Comparison of ENCODE assay signal across 10 mouse cellular contexts in genomic region chr11:77743966-77744365, GRCm38 (mm10). TPM values are rescaled to one million over a fixed set of nuclear protein-coding genes. Genes with fewer than 3 reads are reported as not detected.
A peak's percentile ranks its signal among the peaks of the same experiment; 100 is the strongest.
DNase-seq lines count a peak whose midpoint lies in the region; ATAC-seq and TF ChIP-seq lines count a peak whose summit lies in the region.
"Had no signal": no experiment of that assay in that cellular context is flagged by ENCODE, and none has a peak within 500 bp of the region (broad histone marks: within the 10 kb centered on the region; RNA-seq: fewer than 3 reads in every experiment).

No protein-coding gene starts in this region.

- no peaks in the 10 kb centered on the region for H3K4me1 ChIP-seq in heart, adult 2 months (ENCODE audit: control insufficient read depth, insufficient read depth, low read length)
- H3K4me1 ChIP-seq in heart, embryonic 11.5 days (ENCODE audit: control insufficient read depth, insufficient read depth, low read length): no peaks in the 10 kb centered on the region
- no peaks in the 10 kb centered on the region for H3K4me1 ChIP-seq in kidney, postnatal 0 days (replicated peaks; ENCODE audit: insufficient read depth, low read length)

- no peak overlapping the region for H3K27ac ChIP-seq in heart, adult 2 months
- no peak overlapping the region for H3K27ac ChIP-seq in heart, embryonic 11.5 days (ENCODE audit: low read depth, low read length)
- H3K27ac ChIP-seq in kidney, postnatal 0 days: no peak overlapping the region

- H3K4me2 ChIP-seq in heart, embryonic 11.5 days: no peak overlapping the region
- no peak overlapping the region for H3K4me2 ChIP-seq in kidney, postnatal 0 days (ENCODE audit: low read length)

- TF ChIP-seq EP300 in heart, adult 2 months (IDR thresholded peaks at IDR 0.05; ENCODE audit: insufficient read depth, low read depth, low read length): no peak

- H3K79me2 ChIP-seq in heart, adult 2 months (replicated peaks; ENCODE audit: control insufficient read depth, insufficient read depth, low read length): no peaks in the 10 kb centered on the region

- ATAC-seq in heart, embryonic 11.5 days (replicated peaks; ENCODE audit: insufficient number of reproducible peaks, low FRiP score, low TSS enrichment): no peak
- ATAC-seq in kidney, postnatal 0 days (replicated peaks; ENCODE audit: low FRiP score, low read depth): no peak

- no peak for TF ChIP-seq POLR2A in heart, adult 2 months (IDR thresholded peaks at IDR 0.05; ENCODE audit: insufficient read depth, low read depth, low read length)

- peak; percentile 14 to 40 for DNase-seq in heart, adult 2 months
- peak; percentile 47 to 54 for DNase-seq in B cell, adult 2 months
- DNase-seq in adrenal gland, postnatal 25 days: peak; percentile 62
- DNase-seq in kidney, postnatal 0 days (ENCODE audit: low spot score): peak; percentile 10
- DNase-seq in testis, postnatal 10 days (ENCODE audit: low spot score): peak; percentile 65
- no peak for DNase-seq in layer of hippocampus, postnatal 14 days (ENCODE audit: low spot score in 2 of 2)
- no peak for DNase-seq in left cerebral cortex, postnatal 14 days (ENCODE audit: low spot score in 2 of 2)

- H3K9ac ChIP-seq in heart, adult 2 months (ENCODE audit: low read depth, low read length): no peak overlapping the region
- no peak overlapping the region for H3K9ac ChIP-seq in heart, embryonic 11.5 days (ENCODE audit: low read depth, low read length)
- no peak overlapping the region for H3K9ac ChIP-seq in kidney, postnatal 0 days (ENCODE audit: low read depth, low read length)

- H3K27me3 ChIP-seq in heart, adult 2 months (ENCODE audit: control insufficient read depth, insufficient read depth, low read length): no peaks in the 10 kb centered on the region
- no peaks in the 10 kb centered on the region for H3K27me3 ChIP-seq in heart, embryonic 11.5 days (ENCODE audit: control insufficient read depth, insufficient read depth, low read length)
- no peaks in the 10 kb centered on the region for H3K27me3 ChIP-seq in kidney, postnatal 0 days (ENCODE audit: insufficient read depth, low read length)

- intact Hi-C loops in heart, adult 2 months (cut with DNase I): loop anchor here (10.0 kb wide), 1 partner anchor 221 kb away; no protein-coding TSS in a partner anchor
- intact Hi-C loops in left cerebral cortex, postnatal 14 days (cut with DNase I): no loop called here

- 29% methylated on average over 6 of the region's 6 CpGs for WGBS in heart, adult 2 months
- WGBS in heart, embryonic 11.5 days (ENCODE audit: insufficient replicate concordance): 38% methylated on average over 6 of the region's 6 CpGs
- 31% methylated on average over 6 of the region's 6 CpGs for WGBS in kidney, postnatal 0 days

- peak; percentile 73 for TF ChIP-seq CTCF in heart, adult 2 months (IDR thresholded peaks at IDR 0.05)
- peak; percentile 58; the same call in 1 of the 2 replicates for TF ChIP-seq CTCF in kidney, postnatal 0 days (IDR thresholded peaks at IDR 0.05; ENCODE audit: low read depth)

- H3K4me3 ChIP-seq in heart, adult 2 months: no peak overlapping the region
- no peak overlapping the region for H3K4me3 ChIP-seq in heart, embryonic 11.5 days (ENCODE audit: low read depth, low read length)
- H3K4me3 ChIP-seq in kidney, postnatal 0 days (replicated peaks; ENCODE audit: low read depth, low read length): no peak overlapping the region
- H3K4me3 ChIP-seq: myocyte had no signal

- no peaks in the 10 kb centered on the region for H3K9me3 ChIP-seq in heart, embryonic 11.5 days (replicated peaks; ENCODE audit: control insufficient read depth, low read length)
- H3K9me3 ChIP-seq in kidney, postnatal 0 days (replicated peaks; ENCODE audit: low read length): no peaks in the 10 kb centered on the region

- no peaks in the 10 kb centered on the region for H3K36me3 ChIP-seq in heart, adult 2 months (ENCODE audit: control insufficient read depth, insufficient read depth, low read length)
- no peaks in the 10 kb centered on the region for H3K36me3 ChIP-seq in heart, embryonic 11.5 days (ENCODE audit: control insufficient read depth, insufficient read depth, low read length)
- H3K36me3 ChIP-seq in kidney, postnatal 0 days (ENCODE audit: insufficient read depth, low read length): no peaks in the 10 kb centered on the region

RNA-seq across cellular contexts. Expression of gene Cryba1, which starts 18.9 kb away (rescaled TPM):
- total RNA-seq in heart, adult 2 months (2021): not detected
- polyA plus RNA-seq in heart, adult 2 months (2012; rRNA removed): not detected in 2 replicates
- not detected in 2 replicates for polyA plus RNA-seq in heart, embryonic 11.5 days (2014; fragmentation: Nextera tagmentation; extraction: Ambion mirVana)
- not detected in 2 replicates for total RNA-seq in adrenal gland, postnatal 25 days (2021)
- not detected in 2 replicates for polyA plus RNA-seq in kidney, postnatal 0 days (2015; fragmentation: Nextera tagmentation; extraction: Ambion mirVana)
- not detected for total RNA-seq in layer of hippocampus, postnatal 14 days (2021)
- total RNA-seq in left cerebral cortex, postnatal 14 days (2021): not detected
- polyA plus RNA-seq: heart, embryonic 16.5 days; myocyte had no signal

RNA-seq across cellular contexts. Expression of gene Myo18a, which starts 19.1 kb away (rescaled TPM):
- total RNA-seq in heart, adult 2 months (2021): 100 to 1,000 TPM; 240 to 274 TPM
- 98.6 and 107 TPM in 2 replicates for polyA plus RNA-seq in heart, adult 2 months (2012; rRNA removed)
- 94.0 and 96.7 TPM in 2 replicates for polyA plus RNA-seq in heart, embryonic 11.5 days (2014; fragmentation: Nextera tagmentation; extraction: Ambion mirVana)
- 60.7 and 84.2 TPM in 2 replicates for total RNA-seq in adrenal gland, postnatal 25 days (2021)
- polyA plus RNA-seq in kidney, postnatal 0 days (2015; fragmentation: Nextera tagmentation; extraction: Ambion mirVana): 26.5 and 27.7 TPM in 2 replicates
- 100 to 1,000 TPM; 159 to 173 TPM for total RNA-seq in layer of hippocampus, postnatal 14 days (2021)
- 100 to 1,000 TPM; 151 to 169 TPM for total RNA-seq in left cerebral cortex, postnatal 14 days (2021)

RNA-seq across cellular contexts. Expression of gene Gm10277, which starts 43.6 kb away (rescaled TPM):
- total RNA-seq in heart, adult 2 months (2021): not detected
- polyA plus RNA-seq in heart, adult 2 months (2012; rRNA removed): not detected in 2 replicates
- 0.55 and 0.87 TPM in 2 replicates for polyA plus RNA-seq in heart, embryonic 11.5 days (2014; fragmentation: Nextera tagmentation; extraction: Ambion mirVana)
- not detected in 2 replicates for total RNA-seq in adrenal gland, postnatal 25 days (2021)
- 0.34 and 0.40 TPM in 2 replicates for polyA plus RNA-seq in kidney, postnatal 0 days (2015; fragmentation: Nextera tagmentation; extraction: Ambion mirVana)
- not detected for total RNA-seq in layer of hippocampus, postnatal 14 days (2021)
- total RNA-seq in left cerebral cortex, postnatal 14 days (2021): not detected

RNA-seq across cellular contexts. Expression of gene Nufip2, which starts 58.0 kb away (rescaled TPM):
- 10 to 100 TPM; 44.8 to 47.6 TPM for total RNA-seq in heart, adult 2 months (2021)
- 11.4 and 14.7 TPM in 2 replicates for polyA plus RNA-seq in heart, adult 2 months (2012; rRNA removed)
- polyA plus RNA-seq in heart, embryonic 11.5 days (2014; fragmentation: Nextera tagmentation; extraction: Ambion mirVana): 3.8 and 11.3 TPM in 2 replicates
- 92.9 and 94.1 TPM in 2 replicates for total RNA-seq in adrenal gland, postnatal 25 days (2021)
- polyA plus RNA-seq in kidney, postnatal 0 days (2015; fragmentation: Nextera tagmentation; extraction: Ambion mirVana): 3.9 and 4.4 TPM in 2 replicates
- 10 to 100 TPM; 78.2 to 87.1 TPM for total RNA-seq in layer of hippocampus, postnatal 14 days (2021)
- total RNA-seq in left cerebral cortex, postnatal 14 days (2021): 10 to 100 TPM; 73.9 to 81.2 TPM

Comparison
In these comparisons a context has a peak if more than half of its experiments do, and no peak if none do; other contexts are left out.
1. DNase-seq: peak in heart, adult 2 months (2 of 2), B cell, adult 2 months (2 of 2), adrenal gland, postnatal 25 days (single experiment), kidney, postnatal 0 days (single experiment) and testis, postnatal 10 days (single experiment); none in layer of hippocampus, postnatal 14 days (0 of 2) and left cerebral cortex, postnatal 14 days (0 of 2).